ENCODE assay signal across 8 mouse cellular contexts in genomic region chrX:102643823-102644572, GRCm38 (mm10). TPM values are rescaled to one million over a fixed set of nuclear protein-coding genes. Genes with fewer than 3 reads are reported as not detected.
DNase-seq lines count a peak whose midpoint lies in the region; ATAC-seq lines count a peak whose summit lies in the region.

Phka1 (minus strand) TSS chrX:102644246.

- peak within 1 kb of the TSS; percentile 46 for H3K4me3 ChIP-seq in hindbrain, embryonic 11.5 days (ENCODE audit: low read depth, low read length)

- no peak within 1 kb of the TSS for H3K27ac ChIP-seq in hindbrain, embryonic 11.5 days (ENCODE audit: low read depth, low read length)

- H3K9ac ChIP-seq in hindbrain, embryonic 11.5 days (ENCODE audit: low read depth, low read length): peak within 1 kb of the TSS; percentile 56

- no peaks in the 10 kb centered on the region for H3K36me3 ChIP-seq in hindbrain, embryonic 11.5 days (ENCODE audit: control insufficient read depth, insufficient read depth, low read length)

- WGBS in hindbrain, embryonic 11.5 days: 15% methylated on average over 59 of the region's 60 CpGs

- peak; percentile 84 for ATAC-seq in hindbrain, embryonic 11.5 days (ENCODE audit: low FRiP score)

- no peaks in the 10 kb centered on the region for H3K9me3 ChIP-seq in hindbrain, embryonic 11.5 days (ENCODE audit: control insufficient read depth, low read length)

- H3K4me1 ChIP-seq in hindbrain, embryonic 11.5 days (replicated peaks; ENCODE audit: control insufficient read depth, insufficient read depth, low read length): no peaks in the 10 kb centered on the region

- peaks cover 17% of the 10 kb centered on the region for H3K27me3 ChIP-seq in hindbrain, embryonic 11.5 days (ENCODE audit: control insufficient read depth, insufficient read depth, low read length)

- peak; percentile 63 for DNase-seq in MEL-GATA-1-ER (ENCODE audit: extremely low read depth, low read depth)
- peak; percentile 64 for DNase-seq in cerebellum, adult 9-11 months
- peak; percentile 9 to 67 for DNase-seq in frontal cortex, adult 2 months (ENCODE audit: extremely low spot score in 1 of 2, low spot score in 1 of 2)
- peak; percentile 62 for DNase-seq in hindbrain, embryonic 11.5 days (ENCODE audit: low spot score)
- peak; percentile 42 to 70 for DNase-seq in layer of hippocampus, postnatal 14 days (ENCODE audit: low spot score in 2 of 2)
- peak; percentile 88 for DNase-seq in lung, postnatal 10 days
- DNase-seq in ovary, postnatal 36 days (ENCODE audit: low spot score): peak; percentile 83
- peak; percentile 23 for DNase-seq in thymus, postnatal 4 days

- peak within 1 kb of the TSS; percentile 59 for H3K4me2 ChIP-seq in hindbrain, embryonic 11.5 days (replicated peaks; ENCODE audit: low read depth, low read length)

RNA-seq across cellular contexts. Expression of gene Phka1, which starts in this region (rescaled TPM):
- polyA plus RNA-seq in frontal cortex, adult 2 months (2012; rRNA removed): 13.3 and 14.6 TPM in 2 replicates
- 5.3 and 5.9 TPM in 2 replicates for polyA plus RNA-seq in hindbrain, embryonic 11.5 days (2014; fragmentation: Nextera tagmentation; extraction: Ambion mirVana)
- total RNA-seq in layer of hippocampus, postnatal 14 days (2021): 10 to 100 TPM; 27.1 to 28.1 TPM

Comparison
In these comparisons a context has a peak if more than half of its experiments do, and no peak if none do; other contexts are left out.
1. DNase-seq: peak in every context shown above with its lines; median percentile 88 in lung, postnatal 10 days; 83 in ovary, postnatal 36 days; 64 in cerebellum, adult 9-11 months; 63 in MEL-GATA-1-ER; 62 in hindbrain, embryonic 11.5 days; 56 in layer of hippocampus, postnatal 14 days; 38 in frontal cortex, adult 2 months; 23 in thymus, postnatal 4 days.